Mouse (Mus musculus) lung, adult 2 months (tissue): ENCODE data around the gene Pde6d. TPM values are rescaled to one million over a fixed set of nuclear protein-coding genes. Genes with fewer than 3 reads are reported as not detected.

Experiments
- DNase-seq: peaks from one replicate; pipeline ENCODE4 v3.0.0; 2022
- H3K4me1 ChIP-seq: fragments of 200-500 bp; 2 replicates; pipeline ENCODE4 v1.6.1; 2011; ENCODE audit warnings: low read length; ENCODE audit not compliant: control insufficient read depth, insufficient read depth
- H3K4me3 ChIP-seq: fragments of 200-500 bp; replicated peaks from 2 replicates; pipeline ENCODE3; 2011; ENCODE audit warnings: low read depth, mild to moderate bottlenecking, control low read depth, low read length; ENCODE audit errors: extremely low read depth
- CTCF ChIP-seq: fragments of 200-500 bp; IDR thresholded peaks from 2 replicates; pipeline ENCODE4 v1.5.1; 2011; ENCODE audit warnings: mild to moderate bottlenecking, low read length, control low read depth; ENCODE audit not compliant: insufficient read depth
- POLR2A ChIP-seq: fragments of 200-500 bp; IDR thresholded peaks from 2 replicates; pipeline ENCODE4 v1.6.1; 2011; ENCODE audit warnings: low read depth, mild to moderate bottlenecking, control low read depth, low read length, borderline replicate concordance; ENCODE audit errors: extremely low read depth
- WGBS: fragments of 180-500 bp; shearing (Covaris S2); methylation state at CpG from one replicate; pipeline ENCODE4 v1.1.7; 2018; 5-methylcytosine and 5-hydroxymethylcytosine counted together
- polyA plus RNA-seq: library from polyadenylated mRNA; depleted of rRNA; stranded (reverse); fragments of >200 nt; gene quantifications from 2 replicates; pipeline ENCODE4 v1.2.3, GENCODE M21; 2012; rRNA removed

Gene Pde6d
- polyA plus RNA-seq, 1 experiment, result 20.8 TPM

DNA sequence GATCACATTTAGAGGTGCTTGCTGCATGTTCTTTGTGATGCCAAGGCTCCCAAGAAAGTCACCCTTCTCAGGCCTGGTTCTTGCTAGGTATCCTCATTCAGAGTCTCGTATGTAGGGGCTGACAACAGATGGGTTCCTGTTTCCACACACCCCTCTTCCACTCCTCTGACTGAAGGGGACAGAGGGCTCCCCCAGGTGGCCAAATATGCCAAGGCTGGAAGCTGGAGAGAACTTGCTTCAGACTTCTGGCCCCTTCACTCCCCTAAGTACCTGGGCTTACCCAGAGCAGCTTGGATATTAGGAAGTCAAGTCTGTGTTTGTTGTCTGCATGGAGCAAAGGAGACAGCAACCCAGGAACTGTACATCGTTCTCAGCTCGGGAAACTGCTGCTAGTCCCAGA, 82.5 kb downstream of the Pde6d start:
- Histone ChIP-seq H3K4me1 (peaks cover 19% of the 10 kb centered on the region), H3K4me3 (no peak overlapping the region)
- TF ChIP-seq CTCF, result peak; percentile 84
- TF ChIP-seq POLR2A, result no peak
- WGBS, result 22% methylated on average over 3 of the region's 3 CpGs
- DNase-seq, result peak; percentile 70

DNA sequence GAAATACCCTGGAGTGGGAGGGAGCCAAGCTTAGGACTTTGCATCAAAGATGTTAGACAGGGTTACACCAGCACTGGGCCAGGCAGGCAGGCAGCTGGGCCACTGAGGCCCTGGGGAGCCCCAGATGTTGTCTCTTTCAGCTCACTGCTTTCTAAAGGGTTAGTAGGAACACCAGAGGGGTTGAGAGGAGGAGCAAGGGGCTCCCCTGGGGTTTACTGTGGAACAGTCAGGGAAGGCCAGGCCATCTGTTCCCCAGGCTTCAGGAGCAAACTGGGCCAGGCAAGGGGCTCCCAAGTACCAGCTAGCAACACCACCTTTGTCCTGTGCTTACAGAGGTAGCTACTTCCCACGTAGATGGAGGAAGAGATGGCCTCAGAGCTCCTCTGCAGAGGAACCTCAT, 83.8 kb downstream of the Pde6d start:
- no peak overlapping the region for H3K4me3 ChIP-seq
- 66% methylated on average over 1 of the region's 1 CpGs for WGBS
- DNase-seq, result no peak
- peaks cover 15% of the 10 kb centered on the region for H3K4me1 ChIP-seq
- TF ChIP-seq CTCF, result no peak
- TF ChIP-seq POLR2A, result no peak

DNA sequence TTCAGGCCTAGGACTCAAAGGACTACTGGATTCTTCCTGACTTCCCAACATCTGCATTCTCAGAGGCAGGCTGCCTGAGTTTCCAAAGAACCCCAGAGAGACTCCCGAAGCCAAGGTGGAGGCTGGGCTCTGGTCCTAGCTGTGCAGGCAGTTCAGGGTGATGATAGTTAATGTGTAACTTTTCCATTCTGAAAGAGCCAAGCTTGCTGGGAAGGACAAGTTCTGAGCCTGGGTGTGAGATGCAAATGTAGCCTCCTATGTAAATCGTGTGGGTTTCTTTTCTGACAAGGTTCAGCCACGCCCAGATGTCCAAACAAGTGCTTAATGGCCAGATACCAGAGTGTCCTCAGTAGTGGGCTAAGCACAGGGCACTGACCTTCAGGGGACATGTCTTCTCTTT, 84.4 kb downstream of the Pde6d start:
- no peak overlapping the region for H3K4me3 ChIP-seq
- WGBS, result 47% methylated on average over 3 of the region's 3 CpGs
- H3K4me1 ChIP-seq, result peaks cover 12% of the 10 kb centered on the region
- no peak for DNase-seq
- TF ChIP-seq POLR2A, result no peak

DNA sequence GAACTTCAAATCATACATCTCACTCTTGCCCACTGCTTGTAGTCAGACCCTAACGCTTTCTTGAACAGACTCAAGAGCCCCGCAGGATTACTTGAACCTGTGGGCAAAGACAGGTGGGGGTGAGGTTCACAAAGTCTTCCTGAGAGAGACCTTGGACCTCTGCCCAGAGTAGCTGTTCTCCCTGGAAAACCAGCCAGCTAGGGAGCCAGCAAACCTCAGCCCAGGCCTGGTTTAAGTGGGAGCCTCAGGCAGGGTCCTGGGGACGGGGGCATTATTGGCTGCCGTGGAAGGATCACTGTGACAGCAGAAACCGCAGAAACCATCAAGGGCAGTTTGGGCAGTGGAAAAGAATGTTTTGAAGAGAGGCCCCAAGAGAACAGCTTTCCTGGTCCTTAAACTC, 85.1 kb downstream of the Pde6d start:
- DNase-seq, result no peak
- Histone ChIP-seq H3K4me3 (no peak overlapping the region), H3K4me1 (peaks cover 15% of the 10 kb centered on the region)
- 65% methylated on average over 5 of the region's 5 CpGs for WGBS
- TF ChIP-seq POLR2A (no peak), CTCF (no peak)

DNA sequence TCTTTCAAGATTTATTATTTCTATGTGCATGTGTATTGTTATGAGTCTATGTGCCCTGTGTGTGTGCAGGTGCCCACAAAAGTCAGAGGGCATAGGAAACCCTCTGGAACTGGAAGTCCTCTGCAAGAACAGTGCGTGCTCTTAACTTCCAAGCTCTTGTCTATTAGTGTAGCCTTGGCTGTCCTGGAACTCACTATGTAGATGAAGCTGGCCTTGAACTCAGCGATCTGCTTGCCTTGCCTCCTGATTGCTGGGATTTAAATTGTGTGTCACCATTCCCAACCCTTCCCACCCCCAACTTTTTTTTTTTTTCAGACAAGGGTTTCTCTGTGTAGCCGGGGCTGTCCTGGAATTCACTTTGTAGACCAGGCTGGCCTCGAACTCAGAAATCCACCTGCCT, 86.1 kb downstream of the Pde6d start:
- Histone ChIP-seq H3K4me3 (no peak overlapping the region), H3K4me1 (peaks cover 16% of the 10 kb centered on the region)
- TF ChIP-seq CTCF (no peak), POLR2A (no peak)
- DNase-seq, result no peak
- WGBS, result 96% methylated on average over 4 of the region's 4 CpGs

DNA sequence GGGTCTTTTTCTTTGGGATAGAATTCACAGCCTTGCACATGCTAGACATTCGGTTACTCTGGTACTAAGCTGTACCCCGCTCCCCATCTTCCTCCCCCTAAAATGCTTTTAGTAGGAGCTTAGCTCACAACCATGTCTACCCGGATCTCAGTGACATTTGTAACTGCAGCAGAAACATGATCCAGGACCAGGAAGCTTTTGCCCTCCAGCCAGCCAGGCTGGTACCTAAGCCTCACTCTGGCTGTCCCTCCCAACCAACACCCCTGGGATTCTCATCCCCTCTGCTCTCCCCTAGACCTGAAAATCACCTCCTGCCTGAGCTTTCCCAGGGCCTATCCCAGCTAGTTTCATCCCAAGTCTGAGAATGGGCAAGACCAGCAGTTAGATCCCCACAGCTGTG, 88.6 kb downstream of the Pde6d start:
- TF ChIP-seq POLR2A (no peak), CTCF (no peak)
- no peak for DNase-seq
- no peak overlapping the region for H3K4me3 ChIP-seq
- 89% methylated on average over 3 of the region's 3 CpGs for WGBS
- peaks cover 13% of the 10 kb centered on the region for H3K4me1 ChIP-seq

Other genes with a start within 250 kb of the Pde6d start
- 6.1 and 8.1 TPM in 2 replicates for gene Ncl, start 223.2 kb downstream of the Pde6d start, polyA plus RNA-seq
- gene Nmur1, start 156.4 kb downstream of the Pde6d start, polyA plus RNA-seq, result 2.9 TPM in 2 replicates
- gene Tex44, start 156.3 kb downstream of the Pde6d start, polyA plus RNA-seq, result 0.11 and 0.12 TPM in 2 replicates
- gene Ptma, start 55.9 kb downstream of the Pde6d start, polyA plus RNA-seq, result 751 and 980 TPM in 2 replicates
- gene Cops7b, start 275 bp upstream of the Pde6d start, polyA plus RNA-seq, result 23.2 and 30.2 TPM in 2 replicates
- 0.11 and 0.19 TPM in 2 replicates for gene Nppc, start 87.9 kb upstream of the Pde6d start, polyA plus RNA-seq
- gene Dis3l2, start 121.2 kb upstream of the Pde6d start, polyA plus RNA-seq, result 11.5 and 13.8 TPM in 2 replicates